Mouse (Mus musculus) cerebral cortex, adult 2 months (tissue): ENCODE data around the gene Rfx7.

Experiments used
- WGBS: fragments of 180-500 bp; shearing (Covaris S2); methylation state at CpG from one replicate; pipeline ENCODE4 v1.1.7; 2018; 5-methylcytosine and 5-hydroxymethylcytosine counted together

The Rfx7 gene

GRCm38 (mm10) chr9:72580216-72580615 lies 48.2 kb downstream of the Rfx7 start:
- WGBS, result 44% methylated on average over 3 of the region's 3 CpGs

GRCm38 (mm10) chr9:72590861-72591260 lies 58.8 kb downstream of the Rfx7 start:
- 96% methylated on average over 1 of the region's 1 CpGs for WGBS

GRCm38 (mm10) chr9:72594656-72595055 lies 62.6 kb downstream of the Rfx7 start:
- WGBS, result 86% methylated on average over 4 of the region's 4 CpGs

- 94% methylated on average over 3 of the region's 3 CpGs for WGBS
Observed at GRCm38 (mm10) chr9:72600142-72600541, 68.1 kb downstream of the Rfx7 start.

- 15% methylated on average over 2 of the region's 2 CpGs for WGBS
Observed at GRCm38 (mm10) chr9:72613884-72614283, 81.8 kb downstream of the Rfx7 start.

- WGBS, result 43% methylated on average over 6 of the region's 6 CpGs
Observed at GRCm38 (mm10) chr9:72614786-72615480, 82.9 kb downstream of the Rfx7 start.

- WGBS, result 47% methylated on average over 3 of the region's 3 CpGs
Observed at GRCm38 (mm10) chr9:72618037-72618436, 86.0 kb downstream of the Rfx7 start.

GRCm38 (mm10) chr9:72623605-72624004 lies 91.6 kb downstream of the Rfx7 start:
- WGBS, result 98% methylated on average over 1 of the region's 1 CpGs

- 53% methylated on average over 1 of the region's 1 CpGs for WGBS
Observed at GRCm38 (mm10) chr9:72627598-72627997, 95.6 kb downstream of the Rfx7 start.

GRCm38 (mm10) chr9:72628591-72628990 lies 96.6 kb downstream of the Rfx7 start:
- WGBS, result 3% methylated on average over 2 of the region's 2 CpGs

GRCm38 (mm10) chr9:72632198-72632597 lies 100.2 kb downstream of the Rfx7 start:
- 90% methylated on average over 1 of the region's 1 CpGs for WGBS

- 81% methylated on average over 7 of the region's 7 CpGs for WGBS
Observed at GRCm38 (mm10) chr9:72636547-72636946, 104.5 kb downstream of the Rfx7 start.

GRCm38 (mm10) chr9:72637243-72637642 lies 105.2 kb downstream of the Rfx7 start:
- WGBS, result 82% methylated on average over 8 of the region's 8 CpGs

GRCm38 (mm10) chr9:72638951-72639842 lies 107.2 kb downstream of the Rfx7 start:
- whole genome bisulfite sequencing, result 62% methylated on average over 9 of the region's 9 CpGs

GRCm38 (mm10) chr9:72639843-72640621 lies 108.0 kb downstream of the Rfx7 start:
- WGBS, result 12% methylated on average over 27 of the region's 27 CpGs

GRCm38 (mm10) chr9:72640642-72641041 lies 108.6 kb downstream of the Rfx7 start:
- WGBS, result 47% methylated on average over 7 of the region's 7 CpGs

GRCm38 (mm10) chr9:72641093-72641680 lies 109.1 kb downstream of the Rfx7 start:
- WGBS, result 78% methylated on average over 6 of the region's 6 CpGs

- 80% methylated on average over 4 of the region's 4 CpGs for whole genome bisulfite sequencing
Observed at GRCm38 (mm10) chr9:72642756-72643447, 110.9 kb downstream of the Rfx7 start.

GRCm38 (mm10) chr9:72643651-72644417 lies 111.8 kb downstream of the Rfx7 start:
- 75% methylated on average over 6 of the region's 6 CpGs for WGBS

- WGBS, result 50% methylated on average over 6 of the region's 6 CpGs
Observed at GRCm38 (mm10) chr9:72644418-72645110, 112.5 kb downstream of the Rfx7 start.
